Mouse (Mus musculus) gastrocnemius, postnatal 10 days (tissue): Measurements from ENCODE around the gene Myrip. TPM values are rescaled to one million over a fixed set of nuclear protein-coding genes. Genes with fewer than 3 reads are reported as not detected.
"Not testable (repeated sequence)": the region's sequence is repeated elsewhere in the genome, so short reads cannot be mapped to it uniquely, and the experiment has no call there.

Experiments
- DNase-seq: peaks from one replicate; pipeline ENCODE4 v3.0.0; 2021; ENCODE audit warnings: mixed read lengths
- total RNA-seq, 2 experiments: library from RNA; stranded (reverse); gene quantifications; 2 replicates each; pipeline ENCODE4 v1.2.3; 2021

Myrip gene
- total RNA-seq, 2 experiments from 2014 or later = 0.54 to 1.5 TPM

DNA sequence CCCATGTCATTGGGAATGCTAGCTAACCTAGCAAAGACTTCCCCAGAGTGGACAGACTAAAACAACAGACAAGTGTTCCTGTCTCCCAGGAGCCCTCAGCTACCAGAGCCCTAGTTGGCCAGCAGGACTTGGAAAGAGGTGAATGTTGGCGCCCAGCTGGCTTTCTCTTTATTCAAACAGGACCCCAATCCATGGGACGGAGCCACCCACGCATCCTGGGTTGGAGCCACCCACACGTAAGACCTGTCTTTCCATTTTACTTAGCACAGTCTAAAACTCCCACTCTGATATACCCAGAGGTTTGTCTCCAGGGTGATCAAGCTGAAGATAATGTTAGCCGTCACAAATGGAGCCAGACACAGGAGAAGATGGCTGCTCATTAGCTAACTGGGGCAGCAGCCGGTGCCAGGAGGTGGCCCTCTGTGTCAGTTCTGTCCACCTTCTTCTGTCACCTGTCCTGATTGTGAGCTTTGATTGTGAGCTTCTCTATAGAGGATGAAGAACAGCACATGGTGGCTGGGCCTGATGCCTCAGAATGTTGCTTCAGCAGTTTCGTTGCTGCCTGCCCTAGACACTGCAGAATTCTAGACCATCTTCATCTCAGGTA is 95.4 kb downstream of the Myrip start:
- no peak for DNase-seq

DNA sequence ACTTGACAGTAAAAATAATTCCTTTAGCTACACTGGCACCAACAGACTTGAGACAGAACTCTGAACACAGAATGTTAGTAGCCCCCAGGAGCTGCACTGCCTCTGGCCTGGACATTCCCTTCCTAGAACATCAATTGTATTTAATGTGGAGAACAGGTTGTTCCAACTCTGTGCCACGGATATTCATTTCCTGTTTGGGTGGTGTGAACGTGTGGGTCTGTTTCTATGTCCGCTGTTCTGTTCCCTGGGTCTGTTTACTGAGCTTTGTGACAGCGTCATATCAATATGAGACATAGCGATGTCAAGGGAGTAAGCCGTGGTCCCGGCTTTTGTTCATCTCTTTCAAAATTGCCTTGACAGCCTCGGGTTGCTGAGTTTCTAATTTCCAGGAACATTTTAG is 97.0 kb downstream of the Myrip start:
- DNase-seq = no peak

- not testable (repeated sequence) for DNase-seq
Measured at GRCm38 (mm10) chr9:120399537-120399936, 98.2 kb downstream of the Myrip start.

- DNase-seq = no peak
Measured at GRCm38 (mm10) chr9:120402368-120402767, 101.1 kb downstream of the Myrip start.

DNA sequence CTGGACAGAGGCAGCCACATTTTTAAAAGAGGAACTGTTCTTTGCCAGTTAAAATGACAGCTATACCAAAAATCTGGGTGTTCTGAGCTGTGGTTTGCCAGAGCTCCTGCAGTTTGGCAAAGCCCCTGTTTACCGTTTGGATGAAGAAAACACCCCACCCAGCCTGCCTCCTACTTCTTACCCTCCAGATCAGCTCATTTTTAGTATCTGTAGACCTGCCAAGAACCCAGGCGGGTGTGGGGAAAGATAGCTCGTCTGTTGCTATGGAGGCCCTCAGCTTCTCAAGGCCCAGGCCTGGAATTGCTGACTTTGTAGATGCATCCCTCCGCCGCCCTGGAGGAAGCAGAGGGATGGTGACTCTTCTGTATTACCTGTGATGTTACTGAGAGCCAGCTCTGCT is 102.3 kb downstream of the Myrip start:
- DNase-seq = no peak

- DNase-seq = no peak
Measured at GRCm38 (mm10) chr9:120409663-120410181, 108.4 kb downstream of the Myrip start.

DNA sequence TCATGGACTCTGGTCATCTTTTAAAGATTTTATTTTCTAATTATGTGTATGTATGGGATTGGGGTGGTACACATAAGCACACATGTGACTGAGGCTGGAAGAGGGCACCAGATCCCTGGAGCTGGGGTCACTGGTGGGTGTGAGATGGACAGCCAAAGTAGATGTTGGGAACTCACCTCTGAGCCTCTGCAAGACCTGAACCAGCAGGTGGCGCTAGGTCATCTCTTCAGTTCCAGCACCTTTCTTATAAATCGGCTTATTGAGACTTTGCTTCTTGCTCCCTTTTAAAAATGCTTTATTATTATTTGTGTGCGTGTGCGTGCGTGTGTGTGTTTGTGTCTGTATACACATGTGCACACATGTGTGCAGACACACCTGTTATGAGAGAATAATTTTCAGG is 109.1 kb downstream of the Myrip start:
- DNase-seq = peak; percentile 38

GRCm38 (mm10) chr9:120415504-120415903 is 114.2 kb downstream of the Myrip start:
- DNase-seq = peak; percentile 76

DNA sequence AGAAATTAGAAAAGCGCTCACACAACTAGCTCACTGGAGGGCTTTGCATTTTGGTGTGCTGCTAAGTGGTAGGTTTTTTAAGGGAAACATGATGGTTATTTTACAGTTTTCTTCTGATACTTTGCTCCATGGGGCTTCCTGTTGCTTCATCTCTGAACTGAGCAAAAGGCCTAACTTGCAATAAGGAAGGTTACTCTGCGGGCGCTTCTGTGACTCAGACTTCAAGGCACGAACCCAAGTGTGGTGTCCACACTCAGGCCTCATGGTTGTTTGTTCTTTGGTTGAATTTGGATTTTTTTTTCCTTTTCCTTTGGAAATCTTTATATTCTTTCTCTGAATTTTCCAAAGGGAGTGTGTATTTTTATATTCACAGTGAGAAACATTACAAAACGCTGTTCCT is 114.8 kb downstream of the Myrip start:
- DNase-seq = no peak

GRCm38 (mm10) chr9:120416729-120417128 is 115.4 kb downstream of the Myrip start:
- DNase-seq = no peak

- DNase-seq = no peak
Measured at GRCm38 (mm10) chr9:120418582-120418981, 117.3 kb downstream of the Myrip start.

DNA sequence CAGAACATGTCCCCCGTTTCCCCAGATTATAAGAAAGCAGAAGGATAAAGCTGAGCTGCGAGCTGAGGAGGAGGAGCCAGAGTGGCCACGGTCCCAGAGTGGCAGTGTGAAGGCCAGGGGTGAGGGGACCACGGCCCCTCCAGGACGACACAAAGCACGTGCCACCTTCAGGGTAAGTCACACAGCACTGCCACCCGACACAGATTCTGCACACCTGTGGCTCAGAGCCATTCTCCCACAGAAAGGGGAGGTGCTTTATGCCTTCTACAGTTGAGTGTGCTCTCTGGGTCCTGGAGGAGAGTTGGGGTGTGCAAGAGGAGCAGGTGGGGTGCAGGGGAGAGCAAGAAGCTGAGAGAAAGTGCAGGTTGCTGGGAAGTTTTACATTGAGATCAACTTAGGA is 123.3 kb downstream of the Myrip start:
- no peak for DNase-seq

DNA sequence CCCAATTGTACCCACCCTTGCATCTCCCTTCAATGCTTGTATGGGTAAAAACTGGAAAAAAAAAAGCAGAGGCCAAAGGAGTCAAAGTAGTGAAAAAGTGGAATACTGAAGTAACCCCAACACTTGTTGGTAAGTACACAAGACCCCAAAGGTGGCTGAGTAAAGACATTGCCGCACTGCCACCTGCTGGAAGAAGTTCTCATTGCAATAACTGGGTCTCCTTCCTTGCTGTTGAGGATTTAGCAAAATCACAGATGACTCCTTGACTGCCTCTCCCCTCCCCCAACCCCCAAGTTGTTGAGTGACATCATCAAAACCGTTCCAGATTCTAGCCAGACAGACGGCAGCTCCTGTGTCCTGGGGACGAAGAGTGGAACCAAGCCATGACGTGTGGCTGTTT is 124.5 kb downstream of the Myrip start:
- peak; percentile 52 for DNase-seq

- DNase-seq = no peak
Measured at GRCm38 (mm10) chr9:120428181-120428580, 126.9 kb downstream of the Myrip start.

GRCm38 (mm10) chr9:120433747-120434146 is 132.4 kb downstream of the Myrip start:
- peak; percentile 62 for DNase-seq

DNA sequence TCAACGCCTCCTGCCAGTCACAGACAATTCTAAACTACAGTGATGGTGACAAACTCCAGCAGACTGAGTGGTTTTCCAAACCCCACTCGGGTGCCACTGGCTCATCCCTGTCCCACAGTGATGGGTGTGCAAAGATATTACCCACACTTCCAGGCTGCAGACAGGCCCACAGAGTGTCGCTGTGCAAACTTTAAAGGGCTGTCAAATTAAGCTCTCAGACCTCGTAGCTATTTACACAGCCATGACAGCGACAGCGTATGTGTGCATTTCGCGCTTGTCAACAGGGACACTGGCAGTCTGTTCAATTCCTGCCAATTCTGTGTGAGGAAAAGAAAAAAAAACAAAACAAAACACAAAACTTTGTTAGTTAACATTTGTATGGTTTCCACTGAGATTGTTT is 134.5 kb downstream of the Myrip start:
- DNase-seq = no peak

- no peak for DNase-seq
Measured at GRCm38 (mm10) chr9:120436854-120437253, 135.5 kb downstream of the Myrip start.

- DNase-seq = no peak
Measured at GRCm38 (mm10) chr9:120437266-120437876, 136.1 kb downstream of the Myrip start.

DNA sequence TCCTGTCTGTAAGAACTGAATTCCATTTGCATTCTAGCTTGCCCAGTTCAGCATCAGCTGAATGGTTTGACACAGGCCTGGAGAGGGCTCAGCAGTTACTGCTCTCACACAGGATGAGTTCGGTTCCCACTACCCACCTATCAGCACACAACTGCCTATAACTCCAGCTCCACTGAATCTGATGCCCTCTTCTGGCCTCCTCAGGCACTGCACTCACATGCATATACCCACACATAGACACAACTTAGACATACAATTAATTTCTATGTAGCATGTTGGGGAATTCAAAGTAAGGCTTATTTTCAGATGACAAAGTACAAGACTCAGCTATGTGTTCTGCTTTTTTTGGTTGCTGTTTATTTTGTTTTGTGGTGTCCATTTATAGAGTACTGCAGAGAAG is 137.0 kb downstream of the Myrip start:
- DNase-seq = no peak

GRCm38 (mm10) chr9:120438781-120439180 is 137.5 kb downstream of the Myrip start:
- no peak for DNase-seq

- no peak for DNase-seq
Measured at GRCm38 (mm10) chr9:120444642-120445041, 143.3 kb downstream of the Myrip start.

DNA sequence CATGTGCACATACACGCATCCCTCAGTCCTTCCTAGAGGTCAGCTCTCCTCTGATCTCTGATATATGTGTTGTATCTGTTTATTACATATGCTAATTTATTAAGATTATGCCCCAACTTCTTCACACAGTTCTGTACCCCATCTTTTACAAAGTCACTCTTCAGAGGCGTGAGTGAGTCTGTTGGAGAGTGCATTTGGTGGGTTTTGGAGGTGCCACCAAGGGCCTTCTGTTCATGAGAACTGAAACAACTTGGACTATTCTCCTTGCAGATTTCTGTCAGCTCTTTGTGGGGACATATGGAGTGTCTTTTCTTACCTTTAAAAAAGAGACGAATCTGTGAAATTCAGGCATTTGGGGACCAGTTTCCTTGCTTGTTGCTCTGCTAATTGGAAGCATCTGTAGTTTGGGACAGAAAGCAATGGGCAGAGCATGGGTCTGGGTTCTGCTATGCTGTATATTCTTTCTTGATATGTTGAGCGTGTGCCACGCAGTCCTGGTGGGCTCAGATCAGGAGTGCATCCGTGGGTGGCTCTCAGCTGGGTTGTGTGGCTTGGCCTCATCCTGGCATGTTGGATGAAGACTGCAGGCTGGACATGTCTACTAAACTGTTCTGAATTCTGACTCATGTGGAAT is 148.5 kb downstream of the Myrip start:
- no peak for DNase-seq

- DNase-seq = no peak
Measured at GRCm38 (mm10) chr9:120455768-120456655, 154.7 kb downstream of the Myrip start.
